Mouse (Mus musculus): Measurements from ENCODE around the gene Hcfc1. TPM values are rescaled to one million over a fixed set of nuclear protein-coding genes. Genes with fewer than 3 reads are reported as not detected.
A peak's percentile ranks its signal among the peaks of the same experiment; 100 is the strongest.

The Hcfc1 gene
- polyA plus RNA-seq, 1 experiment from 2014 or later = 28.1 TPM

GRCm38 (mm10) chrX:73921285-73921822, 44.8 kb downstream of the Hcfc1 start:
- Histone ChIP-seq H3K36me3 (ENCODE audit: control insufficient read depth, insufficient read depth) (0 out of 2 replicates have a peak, but pooled peaks cover 2% of the 10 kb centered on the region), H3K9ac (ENCODE audit: low read length) (peak overlapping the region; percentile 72), H3K4me1 (ENCODE audit: control insufficient read depth, insufficient read depth, low read length) (peaks cover 3% of the 10 kb centered on the region; the same call in 1 of the 2 replicates), H3K9me3 (replicated peaks; ENCODE audit: control insufficient read depth, low read length) (no peaks in the 10 kb centered on the region), H3K27ac (ENCODE audit: low read length) (peak overlapping the region; percentile 86), H3K4me3 (ENCODE audit: low read length) (peak overlapping the region; percentile 67), H3K27me3 (ENCODE audit: control insufficient read depth, insufficient read depth, low read length) (no peaks in the 10 kb centered on the region), H3K4me2 (ENCODE audit: low read depth, low read length) (peak overlapping the region; percentile 71)
- WGBS = 12% methylated on average over 34 of the region's 34 CpGs
- ATAC-seq (replicated peaks; ENCODE audit: extremely low read depth, insufficient read depth, low FRiP score) = peak; percentile 11; the same call in 1 of the 2 replicates

GRCm38 (mm10) chrX:73918631-73919030, 47.5 kb downstream of the Hcfc1 start:
- Histone ChIP-seq H3K4me1 (ENCODE audit: control insufficient read depth, insufficient read depth, low read length) (peaks cover 3% of the 10 kb centered on the region; the same call in 1 of the 2 replicates), H3K27ac (ENCODE audit: low read length) (no peak overlapping the region), H3K9ac (ENCODE audit: low read length) (no peak overlapping the region), H3K4me3 (ENCODE audit: low read length) (no peak overlapping the region), H3K36me3 (ENCODE audit: control insufficient read depth, insufficient read depth) (0 out of 2 replicates have a peak, but pooled peaks cover 2% of the 10 kb centered on the region), H3K9me3 (replicated peaks; ENCODE audit: control insufficient read depth, low read length) (no peaks in the 10 kb centered on the region), H3K27me3 (ENCODE audit: control insufficient read depth, insufficient read depth, low read length) (no peaks in the 10 kb centered on the region), H3K4me2 (ENCODE audit: low read depth, low read length) (no peak overlapping the region)
- whole genome bisulfite sequencing = 78% methylated on average over 5 of the region's 5 CpGs
- ATAC-seq (replicated peaks; ENCODE audit: extremely low read depth, insufficient read depth, low FRiP score) = no peak

- Histone ChIP-seq H3K4me1 (ENCODE audit: control insufficient read depth, insufficient read depth, low read length) (peaks cover 3% of the 10 kb centered on the region; the same call in 1 of the 2 replicates), H3K27me3 (ENCODE audit: control insufficient read depth, insufficient read depth, low read length) (no peaks in the 10 kb centered on the region), H3K36me3 (ENCODE audit: control insufficient read depth, insufficient read depth) (0 out of 2 replicates have a peak, but pooled peaks cover 2% of the 10 kb centered on the region), H3K9ac (ENCODE audit: low read length) (no peak overlapping the region), H3K4me3 (ENCODE audit: low read length) (no peak overlapping the region), H3K9me3 (replicated peaks; ENCODE audit: control insufficient read depth, low read length) (no peaks in the 10 kb centered on the region), H3K4me2 (ENCODE audit: low read depth, low read length) (no peak overlapping the region), H3K27ac (ENCODE audit: low read length) (no peak overlapping the region)
- no peak for ATAC-seq (replicated peaks; ENCODE audit: extremely low read depth, insufficient read depth, low FRiP score)
- WGBS = 86% methylated on average over 8 of the region's 8 CpGs
These were observed 49.2 kb downstream of the Hcfc1 start for GRCm38 (mm10) chrX:73916945-73917344.

- no peaks in the 10 kb centered on the region for H3K9me3 ChIP-seq (replicated peaks; ENCODE audit: control insufficient read depth, low read length)
- no peaks in the 10 kb centered on the region; the same call in 1 of the 2 replicates for H3K27me3 ChIP-seq (ENCODE audit: control insufficient read depth, insufficient read depth, low read length)
- peaks cover 2% of the 10 kb centered on the region; the same call in 1 of the 2 replicates for H3K4me1 ChIP-seq (ENCODE audit: control insufficient read depth, insufficient read depth, low read length)
- H3K36me3 ChIP-seq (ENCODE audit: control insufficient read depth, insufficient read depth) = 0 out of 2 replicates have a peak, but pooled peaks cover 2% of the 10 kb centered on the region
- peak; percentile 98 for ATAC-seq (replicated peaks; ENCODE audit: extremely low read depth, insufficient read depth, low FRiP score)
- H3K4me3 ChIP-seq (ENCODE audit: low read length) = peak overlapping the region; percentile 29
- WGBS = 22% methylated on average over 31 of the region's 31 CpGs
- H3K9ac ChIP-seq (ENCODE audit: low read length) = peak overlapping the region; percentile 44
- peak overlapping the region; percentile 83 for H3K27ac ChIP-seq (ENCODE audit: low read length)
- peak overlapping the region; percentile 54 for H3K4me2 ChIP-seq (ENCODE audit: low read depth, low read length)
These were observed 51.1 kb downstream of the Hcfc1 start for GRCm38 (mm10) chrX:73914827-73915703.

- H3K27me3 ChIP-seq (ENCODE audit: control insufficient read depth, insufficient read depth, low read length) = no peaks in the 10 kb centered on the region; the same call in 1 of the 2 replicates
- H3K4me3 ChIP-seq (ENCODE audit: low read length) = no peak overlapping the region
- H3K4me2 ChIP-seq (ENCODE audit: low read depth, low read length) = peak overlapping the region; percentile 49
- no peak overlapping the region for H3K9ac ChIP-seq (ENCODE audit: low read length)
- peak overlapping the region; percentile 27; the same call in 1 of the 2 replicates for H3K27ac ChIP-seq (ENCODE audit: low read length)
- H3K4me1 ChIP-seq (ENCODE audit: control insufficient read depth, insufficient read depth, low read length) = peaks cover 2% of the 10 kb centered on the region; the same call in 1 of the 2 replicates
- no peak for ATAC-seq (replicated peaks; ENCODE audit: extremely low read depth, insufficient read depth, low FRiP score)
- H3K9me3 ChIP-seq (replicated peaks; ENCODE audit: control insufficient read depth, low read length) = no peaks in the 10 kb centered on the region
- WGBS = 68% methylated on average over 2 of the region's 2 CpGs
- H3K36me3 ChIP-seq (ENCODE audit: control insufficient read depth, insufficient read depth) = no peaks in the 10 kb centered on the region
These were observed 54.6 kb downstream of the Hcfc1 start for GRCm38 (mm10) chrX:73911588-73911987.

GRCm38 (mm10) chrX:73911156-73911555, 55.0 kb downstream of the Hcfc1 start:
- ATAC-seq (replicated peaks; ENCODE audit: extremely low read depth, insufficient read depth, low FRiP score) = no peak
- peak overlapping the region; percentile 9; the same call in 1 of the 2 replicates for H3K4me3 ChIP-seq (ENCODE audit: low read length)
- H3K27me3 ChIP-seq (ENCODE audit: control insufficient read depth, insufficient read depth, low read length) = no peaks in the 10 kb centered on the region; the same call in 1 of the 2 replicates
- peaks cover 2% of the 10 kb centered on the region; the same call in 1 of the 2 replicates for H3K4me1 ChIP-seq (ENCODE audit: control insufficient read depth, insufficient read depth, low read length)
- H3K9me3 ChIP-seq (replicated peaks; ENCODE audit: control insufficient read depth, low read length) = no peaks in the 10 kb centered on the region
- no peak overlapping the region for H3K9ac ChIP-seq (ENCODE audit: low read length)
- 10% methylated on average over 26 of the region's 26 CpGs for WGBS
- no peaks in the 10 kb centered on the region for H3K36me3 ChIP-seq (ENCODE audit: control insufficient read depth, insufficient read depth)
- peak overlapping the region; percentile 49 for H3K4me2 ChIP-seq (ENCODE audit: low read depth, low read length)
- H3K27ac ChIP-seq (ENCODE audit: low read length) = peak overlapping the region; percentile 27; the same call in 1 of the 2 replicates

- H3K4me2 ChIP-seq (ENCODE audit: low read depth, low read length) = peak overlapping the region; percentile 49; the same call in 1 of the 2 replicates
- no peak for ATAC-seq (replicated peaks; ENCODE audit: extremely low read depth, insufficient read depth, low FRiP score)
- no peaks in the 10 kb centered on the region; the same call in 1 of the 2 replicates for H3K27me3 ChIP-seq (ENCODE audit: control insufficient read depth, insufficient read depth, low read length)
- peak overlapping the region; percentile 9; the same call in 1 of the 2 replicates for H3K4me3 ChIP-seq (ENCODE audit: low read length)
- H3K9ac ChIP-seq (ENCODE audit: low read length) = no peak overlapping the region
- H3K4me1 ChIP-seq (ENCODE audit: control insufficient read depth, insufficient read depth, low read length) = peaks cover 2% of the 10 kb centered on the region; the same call in 1 of the 2 replicates
- H3K9me3 ChIP-seq (replicated peaks; ENCODE audit: control insufficient read depth, low read length) = no peaks in the 10 kb centered on the region
- H3K27ac ChIP-seq (ENCODE audit: low read length) = no peak overlapping the region
- H3K36me3 ChIP-seq (ENCODE audit: control insufficient read depth, insufficient read depth) = no peaks in the 10 kb centered on the region
These were observed 55.7 kb downstream of the Hcfc1 start for GRCm38 (mm10) chrX:73910451-73910850.

- Histone ChIP-seq H3K27me3 (ENCODE audit: control insufficient read depth, insufficient read depth, low read length) (no peaks in the 10 kb centered on the region; the same call in 1 of the 2 replicates), H3K27ac (ENCODE audit: low read length) (no peak overlapping the region), H3K4me2 (ENCODE audit: low read depth, low read length) (peak overlapping the region; percentile 49; the same call in 1 of the 2 replicates), H3K9ac (ENCODE audit: low read length) (no peak overlapping the region), H3K4me1 (ENCODE audit: control insufficient read depth, insufficient read depth, low read length) (peaks cover 2% of the 10 kb centered on the region; the same call in 1 of the 2 replicates), H3K9me3 (replicated peaks; ENCODE audit: control insufficient read depth, low read length) (no peaks in the 10 kb centered on the region), H3K4me3 (ENCODE audit: low read length) (no peak overlapping the region), H3K36me3 (ENCODE audit: control insufficient read depth, insufficient read depth) (no peaks in the 10 kb centered on the region)
- WGBS = 78% methylated on average over 1 of the region's 1 CpGs
- ATAC-seq (replicated peaks; ENCODE audit: extremely low read depth, insufficient read depth, low FRiP score) = no peak
These were observed 56.1 kb downstream of the Hcfc1 start for GRCm38 (mm10) chrX:73910049-73910448.

Data from heart, embryonic 16.5 days (tissue).